Mouse (Mus musculus) kidney, embryonic 14.5 days (tissue): Measurements from ENCODE around the gene Trmo. TPM values are rescaled to one million over a fixed set of nuclear protein-coding genes. Genes with fewer than 3 reads are reported as not detected.

Experiments
- ATAC-seq: fragments of 200-750 bp; cut with Nextera tagmentation; 2 replicates; pipeline ENCODE4 v1.8.0; 2017; ENCODE audit warnings: moderate number of reproducible peaks, mild to moderate bottlenecking, moderate TSS enrichment, moderate library complexity; ENCODE audit not compliant: low FRiP score, low TSS enrichment
- H3K27ac ChIP-seq: fragments of 300-500 bp; sonication (generic); 2 replicates; pipeline ENCODE4 v1.5.1; 2014; ENCODE audit warnings: low read depth, mild to moderate bottlenecking, low read length, moderate library complexity, mixed read lengths
- H3K27me3 ChIP-seq: fragments of 300-500 bp; sonication (generic); 2 replicates; pipeline ENCODE4 v1.6.1; 2014; ENCODE audit warnings: mild to moderate bottlenecking, low read length; ENCODE audit not compliant: control insufficient read depth, insufficient read depth
- H3K36me3 ChIP-seq: fragments of 300-500 bp; sonication (generic); 2 replicates; pipeline ENCODE4 v1.6.1; 2014; ENCODE audit warnings: low read length, mixed read lengths; ENCODE audit not compliant: control insufficient read depth, insufficient read depth
- H3K4me1 ChIP-seq: fragments of 300-500 bp; sonication (generic); 2 replicates; pipeline ENCODE4 v1.6.1; 2014; ENCODE audit warnings: low read length, mixed read lengths; ENCODE audit not compliant: control insufficient read depth, insufficient read depth
- H3K4me2 ChIP-seq: fragments of 300-500 bp; sonication (generic); replicated peaks from 2 replicates; pipeline ENCODE4 v1.6.1; 2014; ENCODE audit warnings: low read depth, mild to moderate bottlenecking, low read length
- H3K4me3 ChIP-seq: fragments of 300-500 bp; sonication (generic); 2 replicates; pipeline ENCODE4 v1.5.1; 2014; ENCODE audit warnings: mild to moderate bottlenecking, low read length
- H3K9ac ChIP-seq: fragments of 300-500 bp; sonication (generic); 2 replicates; pipeline ENCODE4 v1.6.1; 2014; ENCODE audit warnings: low read depth, mild to moderate bottlenecking, low read length, moderate library complexity
- H3K9me3 ChIP-seq: fragments of 300-500 bp; sonication (generic); 2 replicates; pipeline ENCODE4 v1.6.1; 2016; ENCODE audit warnings: low read length; ENCODE audit not compliant: control insufficient read depth
- WGBS: fragments of 180-500 bp; shearing (Covaris S2); extraction: QIAGEN DNeasy Blood & Tissue Kit; methylation state at CpG from one replicate; pipeline ENCODE4 v1.1.7; 2014; 5-methylcytosine and 5-hydroxymethylcytosine counted together
- polyA plus RNA-seq: library from polyadenylated mRNA; unstranded; fragments of >200 nt; fragmentation: Nextera tagmentation; extraction: Ambion mirVana; gene quantifications from 2 replicates; pipeline ENCODE4 v1.2.1, GENCODE M21; 2014

Gene Trmo
- polyA plus RNA-seq, result 10.8 and 13.2 TPM in 2 replicates

DNA sequence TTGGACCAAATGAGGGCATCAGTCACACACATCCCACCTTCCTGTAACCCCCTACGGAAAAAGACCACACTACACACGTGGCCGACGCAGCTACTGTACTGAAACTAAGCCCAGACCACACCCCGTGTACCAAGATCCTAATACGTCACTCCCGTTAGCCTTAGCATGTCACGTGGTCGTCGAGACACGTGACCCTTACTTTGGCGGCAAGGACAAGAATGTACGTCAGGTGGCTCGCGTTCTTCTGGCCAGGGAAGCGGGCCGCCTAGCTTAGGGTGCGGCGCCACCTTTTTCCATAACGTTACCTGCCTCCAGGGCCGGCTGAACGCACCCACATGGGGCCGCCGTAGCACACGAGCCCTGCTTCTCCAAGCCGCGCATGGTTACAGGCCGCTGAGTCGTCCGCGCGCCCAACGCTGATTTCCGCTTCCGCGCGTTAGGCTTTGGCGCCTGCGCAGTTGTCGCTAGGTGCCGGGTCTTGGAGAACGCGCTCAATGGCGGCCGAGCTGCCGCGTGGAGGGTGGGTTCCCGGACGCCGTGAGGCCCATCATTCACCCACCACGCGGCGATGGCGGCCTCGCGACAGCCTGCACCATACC is at the start of gene Trmo:
Gene Trmo, minus strand, starts transcription at position 425 of the 599 bp plus-strand sequence.
- H3K9me3 ChIP-seq, result no peaks in the 10 kb centered on the region
- H3K4me3 ChIP-seq, result peak within 1 kb of the TSS; percentile 70
- H3K27me3 ChIP-seq, result no peaks in the 10 kb centered on the region
- under 1% methylated on average over 56 of the region's 56 CpGs for WGBS
- peak within 1 kb of the TSS; percentile 87 for H3K27ac ChIP-seq
- H3K36me3 ChIP-seq, result peaks cover 17% of the 10 kb centered on the region; the same call in 1 of the 2 replicates
- H3K9ac ChIP-seq, result peak within 1 kb of the TSS; percentile 91
- peak within 1 kb of the TSS; percentile 67 for H3K4me2 ChIP-seq
- peak; percentile 94 for ATAC-seq
- no peaks in the 10 kb centered on the region for H3K4me1 ChIP-seq

DNA sequence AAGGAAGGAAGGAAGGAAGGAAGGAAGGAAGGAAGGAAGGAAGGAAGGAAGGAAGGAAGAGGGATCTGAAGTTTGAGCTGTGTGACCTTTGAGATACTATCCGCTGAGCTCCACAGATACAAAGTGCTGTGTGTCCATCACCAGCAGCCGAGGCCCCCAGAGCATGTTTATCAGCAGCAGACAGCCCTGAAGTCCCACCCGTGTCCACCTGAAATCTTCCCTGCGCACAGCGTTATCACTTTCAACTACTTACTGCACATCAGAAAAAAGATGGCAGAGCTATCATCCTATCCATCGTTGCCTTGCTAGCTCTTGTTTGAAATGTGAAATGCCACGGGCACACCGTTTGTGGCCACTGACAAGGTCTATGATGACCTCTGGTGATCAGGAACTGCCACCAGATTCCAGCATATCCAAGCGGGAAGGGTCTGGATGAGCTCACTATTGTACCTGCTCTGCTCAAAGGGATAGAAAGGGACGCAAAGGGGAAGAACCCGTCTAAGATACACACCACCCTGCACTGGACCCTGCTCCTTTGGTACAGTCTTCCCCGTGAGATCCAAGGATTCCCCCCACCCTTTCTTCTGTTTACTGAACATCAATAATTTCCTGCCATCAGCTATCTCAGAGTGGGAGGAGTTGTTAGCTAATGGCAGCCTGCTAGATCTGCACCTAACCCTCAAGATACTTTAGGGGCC is 43.3 kb upstream of the Trmo start:
- no peaks in the 10 kb centered on the region for H3K27me3 ChIP-seq
- ATAC-seq, result no peak
- no peaks in the 10 kb centered on the region for H3K4me1 ChIP-seq
- H3K36me3 ChIP-seq, result no peaks in the 10 kb centered on the region
- no peak overlapping the region for H3K4me2 ChIP-seq
- H3K9me3 ChIP-seq, result no peaks in the 10 kb centered on the region
- 83% methylated on average over 12 of the region's 12 CpGs for WGBS
- no peak overlapping the region for H3K27ac ChIP-seq
- no peak overlapping the region for H3K9ac ChIP-seq
- H3K4me3 ChIP-seq, result no peak overlapping the region

DNA sequence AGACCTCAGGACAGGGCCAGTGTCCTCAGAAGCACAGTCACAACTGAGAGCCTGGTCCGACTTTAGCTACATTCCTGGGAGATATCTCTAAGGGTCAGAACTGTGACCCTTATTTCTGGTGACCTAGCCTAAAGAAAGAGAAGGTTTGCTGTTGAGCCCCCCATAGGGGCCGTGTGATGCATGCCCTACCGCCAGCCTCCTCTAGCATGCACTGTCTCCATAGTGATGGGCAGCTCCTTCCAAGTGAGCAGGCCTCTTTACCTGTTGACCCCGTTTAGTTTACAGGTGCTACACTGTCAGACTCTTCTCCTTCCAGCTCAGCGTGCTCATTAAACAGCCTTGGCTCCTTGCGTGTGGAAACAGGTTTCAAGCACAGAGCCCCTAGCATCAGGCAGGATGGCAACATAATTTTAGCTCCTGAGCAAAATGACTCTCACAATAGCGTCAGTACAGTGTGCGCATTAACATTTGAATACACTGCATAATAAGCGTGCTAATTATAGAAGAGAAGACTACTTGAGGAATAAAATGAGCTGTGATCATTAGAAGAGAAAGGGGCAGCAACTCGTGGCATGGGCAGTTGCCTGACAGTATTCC is 39.8 kb upstream of the Trmo start:
- no peak overlapping the region for H3K27ac ChIP-seq
- 68% methylated on average over 10 of the region's 10 CpGs for WGBS
- no peak overlapping the region for H3K4me3 ChIP-seq
- no peaks in the 10 kb centered on the region for H3K27me3 ChIP-seq
- no peak overlapping the region for H3K4me2 ChIP-seq
- no peak overlapping the region for H3K9ac ChIP-seq
- no peak for ATAC-seq
- H3K9me3 ChIP-seq, result no peaks in the 10 kb centered on the region
- no peaks in the 10 kb centered on the region for H3K4me1 ChIP-seq
- no peaks in the 10 kb centered on the region for H3K36me3 ChIP-seq

DNA sequence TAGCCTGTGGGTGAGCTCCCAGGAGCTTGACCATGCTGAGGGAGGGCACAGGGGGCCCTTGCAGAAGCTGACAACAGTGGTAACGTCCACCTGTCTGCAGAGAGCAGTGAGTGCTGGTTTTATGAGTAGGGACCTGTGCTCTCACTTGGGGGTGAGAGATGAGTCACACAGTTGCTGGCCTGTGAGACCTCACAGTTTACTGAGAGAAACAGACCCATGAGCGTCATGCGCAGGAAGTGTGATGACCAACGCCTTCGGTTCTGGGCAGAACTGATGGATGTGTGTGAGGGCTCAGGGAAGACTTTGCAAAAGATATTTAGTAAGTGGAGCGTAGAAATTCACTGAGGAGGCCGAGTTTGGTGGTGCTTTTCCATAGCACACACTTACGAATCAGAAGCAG is 33.4 kb upstream of the Trmo start:
- H3K9me3 ChIP-seq, result no peaks in the 10 kb centered on the region
- no peak overlapping the region for H3K4me2 ChIP-seq
- no peak for ATAC-seq
- H3K4me3 ChIP-seq, result no peak overlapping the region
- H3K27ac ChIP-seq, result no peak overlapping the region
- no peaks in the 10 kb centered on the region for H3K4me1 ChIP-seq
- 62% methylated on average over 8 of the region's 8 CpGs for WGBS
- no peaks in the 10 kb centered on the region for H3K36me3 ChIP-seq
- H3K27me3 ChIP-seq, result no peaks in the 10 kb centered on the region
- H3K9ac ChIP-seq, result no peak overlapping the region

DNA sequence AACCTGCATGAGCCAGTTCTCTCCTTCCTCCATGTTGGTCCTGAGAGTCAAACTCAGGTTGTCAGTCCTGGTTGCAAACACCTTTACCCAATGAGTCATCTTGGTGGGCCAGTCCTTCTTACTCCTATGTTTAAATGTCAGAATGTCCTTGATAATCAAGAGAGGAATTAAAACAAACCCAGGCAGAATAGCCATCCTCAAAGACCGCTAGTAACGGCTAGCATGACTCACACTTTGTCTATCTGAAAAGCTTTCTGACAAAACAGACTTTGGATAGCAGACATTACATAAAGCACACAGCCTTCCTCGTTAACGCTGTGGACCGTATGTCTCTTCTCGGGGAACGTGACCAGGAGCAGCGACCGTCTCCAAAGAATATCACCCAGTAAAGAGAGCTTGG is 29.6 kb upstream of the Trmo start:
- Histone ChIP-seq H3K27ac (no peak overlapping the region), H3K4me2 (no peak overlapping the region), H3K9me3 (no peaks in the 10 kb centered on the region), H3K36me3 (no peaks in the 10 kb centered on the region), H3K4me3 (no peak overlapping the region), H3K9ac (no peak overlapping the region), H3K4me1 (no peaks in the 10 kb centered on the region), H3K27me3 (no peaks in the 10 kb centered on the region)
- no peak for ATAC-seq
- 87% methylated on average over 9 of the region's 9 CpGs for WGBS

DNA sequence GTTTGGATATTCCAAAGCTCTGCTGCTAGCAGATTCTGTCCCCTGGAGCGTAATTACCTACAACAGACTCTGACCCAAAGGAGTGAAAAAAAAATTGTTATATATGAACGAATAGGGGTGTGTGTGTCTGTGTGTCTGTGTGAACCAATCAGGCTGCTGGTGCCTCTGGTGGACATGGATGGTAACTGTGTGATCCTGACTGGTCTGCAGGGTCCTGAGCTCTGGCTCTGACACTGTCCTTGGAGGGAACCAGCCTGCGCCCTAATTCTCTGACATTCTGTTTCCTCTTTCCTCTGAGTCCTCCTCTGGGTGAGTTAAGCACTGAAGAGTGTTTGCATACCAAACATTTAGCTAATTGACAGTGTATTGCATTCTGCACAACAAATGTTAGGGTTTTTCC is 28.3 kb upstream of the Trmo start:
- H3K4me2 ChIP-seq, result no peak overlapping the region
- no peaks in the 10 kb centered on the region for H3K36me3 ChIP-seq
- H3K9me3 ChIP-seq, result no peaks in the 10 kb centered on the region
- no peak for ATAC-seq
- no peak overlapping the region for H3K4me3 ChIP-seq
- no peaks in the 10 kb centered on the region for H3K4me1 ChIP-seq
- 69% methylated on average over 3 of the region's 3 CpGs for WGBS
- no peaks in the 10 kb centered on the region for H3K27me3 ChIP-seq
- no peak overlapping the region for H3K27ac ChIP-seq
- no peak overlapping the region for H3K9ac ChIP-seq

DNA sequence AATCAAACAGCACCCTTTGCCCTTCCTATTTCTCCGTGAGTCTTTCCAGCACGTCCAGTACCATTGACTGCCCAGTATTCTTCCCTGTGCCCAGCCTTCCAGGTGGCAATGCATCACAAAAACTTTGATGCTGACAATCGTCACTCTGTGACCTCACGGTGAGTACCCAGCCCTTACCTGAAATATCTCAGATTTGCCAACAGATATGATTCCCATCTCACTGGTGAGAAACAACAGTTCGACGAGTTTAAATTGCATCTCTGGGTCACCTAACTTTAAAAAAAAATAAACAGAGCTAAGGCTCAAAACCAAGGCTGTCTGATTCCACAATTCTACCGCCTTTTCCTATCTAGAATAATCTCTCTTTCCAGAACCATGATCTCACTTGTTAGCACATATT is 24.2 kb upstream of the Trmo start, which contains the start of gene Hemgn:
Gene Hemgn, minus strand, starts transcription at position 101 of the 400 bp plus-strand sequence.
- no peak within 1 kb of the TSS for H3K4me2 ChIP-seq

DNA sequence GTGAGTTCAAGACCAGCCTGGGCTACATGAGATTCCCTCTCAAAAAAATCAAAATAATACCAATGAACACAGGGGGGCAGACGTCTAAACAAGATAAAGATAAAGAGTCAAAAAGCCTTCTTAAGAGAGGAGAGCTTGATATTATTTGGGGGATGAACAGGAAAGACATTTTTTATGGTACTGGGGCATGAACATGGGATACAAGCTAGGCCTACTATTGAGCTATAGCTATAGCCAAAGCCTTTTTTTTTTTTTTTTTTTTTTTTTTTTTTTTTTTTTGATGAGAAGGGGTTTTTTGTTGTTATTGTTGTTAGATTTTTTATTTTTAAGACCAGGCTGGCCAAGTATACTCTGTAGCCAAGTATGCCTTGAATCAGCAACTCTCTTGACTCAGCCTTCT is 22.9 kb upstream of the Trmo start:
- WGBS, result 66% methylated on average over 1 of the region's 1 CpGs
- Histone ChIP-seq H3K27ac (no peak overlapping the region), H3K4me2 (no peak overlapping the region), H3K9ac (no peak overlapping the region), H3K27me3 (no peaks in the 10 kb centered on the region), H3K9me3 (no peaks in the 10 kb centered on the region), H3K36me3 (no peaks in the 10 kb centered on the region), H3K4me3 (no peak overlapping the region), H3K4me1 (no peaks in the 10 kb centered on the region)
- no peak for ATAC-seq

More for the DNA sequence above, 24.2 kb upstream of the Trmo start, which contains the start of gene Hemgn:
- Histone ChIP-seq H3K27me3 (no peaks in the 10 kb centered on the region), H3K27ac (no peak within 1 kb of the TSS), H3K4me3 (no peak within 1 kb of the TSS), H3K36me3 (no peaks in the 10 kb centered on the region), H3K9me3 (no peaks in the 10 kb centered on the region), H3K9ac (no peak within 1 kb of the TSS), H3K4me1 (no peaks in the 10 kb centered on the region)
- no peak for ATAC-seq
- WGBS, result 78% methylated on average over 7 of the region's 7 CpGs

DNA sequence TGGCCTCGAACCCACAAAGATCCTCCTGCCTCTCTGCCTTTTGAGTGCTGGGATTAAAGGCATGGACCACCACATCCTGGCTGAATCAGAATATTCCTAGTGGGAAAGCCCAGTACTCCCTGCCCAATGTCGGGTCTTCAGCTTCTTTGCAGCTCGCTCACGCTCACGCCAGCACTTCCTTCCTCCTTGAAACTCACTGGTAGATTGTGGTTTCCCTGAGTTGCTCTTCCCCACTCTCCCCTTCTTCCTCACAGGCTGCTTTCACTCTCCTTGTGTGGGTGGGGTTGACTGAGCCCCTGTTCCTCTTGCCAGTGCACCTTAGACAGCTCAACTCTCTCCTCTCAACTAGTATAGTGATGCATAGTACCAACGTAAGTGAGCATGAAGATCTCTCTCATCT is 22.3 kb upstream of the Trmo start:
- H3K4me1 ChIP-seq, result no peaks in the 10 kb centered on the region
- no peak overlapping the region for H3K4me2 ChIP-seq
- H3K27me3 ChIP-seq, result no peaks in the 10 kb centered on the region
- H3K9me3 ChIP-seq, result no peaks in the 10 kb centered on the region
- H3K9ac ChIP-seq, result no peak overlapping the region
- no peaks in the 10 kb centered on the region for H3K36me3 ChIP-seq
- no peak overlapping the region for H3K27ac ChIP-seq
- WGBS, result 86% methylated on average over 6 of the region's 6 CpGs
- ATAC-seq, result no peak
- no peak overlapping the region for H3K4me3 ChIP-seq
